Mouse (Mus musculus) MEL (cell line): ENCODE data around the gene Kctd2. TPM values are rescaled to one million over a fixed set of nuclear protein-coding genes. Genes with fewer than 3 reads are reported as not detected.

Source experiments
- DNase-seq: peaks from one replicate; pipeline ENCODE4 v3.0.0; 2011; ENCODE audit warnings: low read depth, low spot score
- H3K27ac ChIP-seq: 2 replicates; pipeline ENCODE4 v1.5.1; 2012; ENCODE audit warnings: low read depth, mild to moderate bottlenecking, control low read depth, low read length, moderate library complexity; ENCODE audit not compliant: control insufficient read depth
- H3K27me3 ChIP-seq, 2 experiments: fragments of 150-350 bp in 1 of 2; sonication (generic) in 1 of 2; 2 replicates each; pipeline ENCODE4 v1.6.1; 2012; ENCODE audit warnings: low read length in 2 of 2, mild to moderate bottlenecking in 2 of 2, improper control_type of control experiment in 1 of 2, moderate library complexity in 1 of 2; ENCODE audit not compliant: insufficient read depth in 2 of 2, control insufficient read depth in 1 of 2
- H3K36me3 ChIP-seq, 2 experiments: 2 replicates each; pipeline ENCODE4 v1.6.1; 2012 to 2014; ENCODE audit warnings: low read length in 2 of 2, improper control_type of control experiment in 1 of 2, inconsistent platforms in 1 of 2, mild to moderate bottlenecking in 1 of 2; ENCODE audit not compliant: insufficient read depth in 2 of 2, control insufficient read depth in 1 of 2
- H3K4me1 ChIP-seq, 2 experiments: fragments of 150-350 bp in 1 of 2; sonication (generic) in 1 of 2; 2 replicates each; pipeline ENCODE4 v1.6.1; 2012; ENCODE audit warnings: low read length in 2 of 2, improper control_type of control experiment in 1 of 2, mild to moderate bottlenecking in 1 of 2; ENCODE audit not compliant: insufficient read depth in 2 of 2, control insufficient read depth in 1 of 2
- H3K4me3 ChIP-seq, 2 experiments: fragments of 150-350 bp in 1 of 2; sonication (generic) in 1 of 2; 2 replicates each; pipeline ENCODE4 v1.5.1; 2012; ENCODE audit warnings: low read depth in 2 of 2, low read length in 2 of 2, mild to moderate bottlenecking in 2 of 2, moderate library complexity in 2 of 2, control low read depth in 1 of 2, improper control_type of control experiment in 1 of 2; ENCODE audit not compliant: control insufficient read depth in 1 of 2, insufficient read depth in 1 of 2
- H3K79me2 ChIP-seq: 2 replicates; pipeline ENCODE4 v1.6.1; 2012; ENCODE audit warnings: mild to moderate bottlenecking, low read length, moderate library complexity; ENCODE audit not compliant: control insufficient read depth, poor library complexity, insufficient read depth
- H3K9ac ChIP-seq: 2 replicates; pipeline ENCODE4 v1.6.1; 2012; ENCODE audit warnings: low read depth, mild to moderate bottlenecking, control low read depth, low read length, moderate library complexity; ENCODE audit not compliant: control insufficient read depth, poor library complexity, severe bottlenecking
- H3K9me3 ChIP-seq: fragments of 150-350 bp; sonication (generic); replicated peaks from 2 replicates; pipeline ENCODE4 v1.6.1; 2012; ENCODE audit warnings: mild to moderate bottlenecking, low read length, improper control_type of control experiment, moderate library complexity; ENCODE audit not compliant: insufficient read depth
- BHLHE40 ChIP-seq: IDR thresholded peaks from 2 replicates; pipeline ENCODE4 v1.6.1; 2012; ENCODE audit warnings: low read depth, mild to moderate bottlenecking, inconsistent platforms, low read length, improper control_type of control experiment, borderline replicate concordance
- CTCF ChIP-seq, 3 experiments: IDR thresholded peaks in 2 of 3; conservative IDR thresholded peaks in 1 of 3; 2 replicates each; pipeline ENCODE4 v1.5.1; 2011 to 2012; ENCODE audit warnings: low read length in 3 of 3, low read depth in 2 of 3, mild to moderate bottlenecking in 2 of 3, improper control_type of control experiment in 1 of 3, inconsistent platforms in 1 of 3, mixed read lengths in 1 of 3, moderate library complexity in 1 of 3; ENCODE audit not compliant: control insufficient read depth in 1 of 3, insufficient read depth in 1 of 3, poor library complexity in 1 of 3, severe bottlenecking in 1 of 3
- E2F4 ChIP-seq: IDR thresholded peaks from 2 replicates; pipeline ENCODE4 v1.6.1; 2011; ENCODE audit warnings: low read depth, low read length, improper control_type of control experiment, borderline replicate concordance
- ETS1 ChIP-seq: IDR thresholded peaks from 2 replicates; pipeline ENCODE4 v1.6.1; 2012; ENCODE audit warnings: low read depth, mild to moderate bottlenecking, inconsistent platforms, low read length, improper control_type of control experiment, moderate library complexity
- GABPA ChIP-seq: IDR thresholded peaks from 2 replicates; pipeline ENCODE4 v1.6.1; 2012; ENCODE audit warnings: low read depth, mild to moderate bottlenecking, inconsistent platforms, low read length, improper control_type of control experiment, moderate library complexity
- HCFC1 ChIP-seq: IDR thresholded peaks from 2 replicates; pipeline ENCODE4 v1.6.1; 2012; ENCODE audit warnings: low read depth, mild to moderate bottlenecking, inconsistent platforms, low read length, improper control_type of control experiment, moderate library complexity
- JUND ChIP-seq: IDR thresholded peaks from 2 replicates; pipeline ENCODE4 v1.6.1; 2011; ENCODE audit warnings: low read depth, mild to moderate bottlenecking, improper control_type of control experiment, low read length
- MAZ ChIP-seq: IDR thresholded peaks from 2 replicates; pipeline ENCODE4 v1.6.1; 2012; ENCODE audit warnings: low read depth, mild to moderate bottlenecking, inconsistent platforms, low read length, improper control_type of control experiment
- MEF2A ChIP-seq: IDR thresholded peaks from 2 replicates; pipeline ENCODE4 v1.6.1; 2014; ENCODE audit warnings: low read depth, mild to moderate bottlenecking, inconsistent platforms, low read length, improper control_type of control experiment; ENCODE audit not compliant: poor library complexity, insufficient replicate concordance, severe bottlenecking; ENCODE audit errors: extremely low read depth
- MXI1 ChIP-seq: IDR thresholded peaks from 2 replicates; pipeline ENCODE4 v1.6.1; 2011; ENCODE audit warnings: mild to moderate bottlenecking, low read depth, low read length, improper control_type of control experiment
- MYB ChIP-seq: IDR thresholded peaks from 2 replicates; pipeline ENCODE4 v1.6.1; 2011; ENCODE audit warnings: mild to moderate bottlenecking, low read depth, low read length, improper control_type of control experiment
- MYC ChIP-seq: IDR thresholded peaks from 2 replicates; pipeline ENCODE4 v1.6.1; 2011; ENCODE audit warnings: low read depth, mild to moderate bottlenecking, low read length, improper control_type of control experiment, moderate library complexity
- NRF1 ChIP-seq: IDR thresholded peaks from 2 replicates; pipeline ENCODE4 v1.6.1; 2014; ENCODE audit warnings: low read depth, mild to moderate bottlenecking, inconsistent platforms, low read length, improper control_type of control experiment, moderate library complexity; ENCODE audit not compliant: poor library complexity, insufficient read depth, severe bottlenecking
- POLR2AphosphoS5 ChIP-seq: IDR thresholded peaks from 2 replicates; pipeline ENCODE4 v1.6.1; 2012; ENCODE audit warnings: low read depth, borderline replicate concordance, mild to moderate bottlenecking, inconsistent platforms, low read length, moderate library complexity, mixed read lengths
- SMC3 ChIP-seq: IDR thresholded peaks from 2 replicates; pipeline ENCODE4 v1.6.1; 2011; ENCODE audit warnings: low read depth, low read length, improper control_type of control experiment
- USF2 ChIP-seq, 2 experiments: IDR thresholded peaks; 2 replicates each; pipeline ENCODE4 v1.6.1; 2011 to 2012; ENCODE audit warnings: improper control_type of control experiment in 2 of 2, low read length in 2 of 2, borderline replicate concordance in 1 of 2, inconsistent platforms in 1 of 2, low read depth in 1 of 2, mild to moderate bottlenecking in 1 of 2; ENCODE audit not compliant: insufficient read depth in 1 of 2
- ZC3H11A ChIP-seq: IDR thresholded peaks from 2 replicates; pipeline ENCODE4 v1.6.1; 2012; ENCODE audit warnings: low read depth, mild to moderate bottlenecking, inconsistent platforms, low read length, improper control_type of control experiment
- ZNF384 ChIP-seq: IDR thresholded peaks from 2 replicates; pipeline ENCODE4 v1.6.1; 2012; ENCODE audit warnings: low read depth, mild to moderate bottlenecking, inconsistent platforms, low read length, improper control_type of control experiment
- polyA plus RNA-seq, 2 experiments: library from polyadenylated mRNA; stranded (reverse) in 1 of 2; unstranded in 1 of 2; fragments of >175 nt in 1 of 2; fragments of >200 nt in 1 of 2; gene quantifications; 2 replicates each; pipeline versions ENCODE4 v1.2.1 to v1.2.4; 2012; ENCODE audit warnings: low replicate concordance in 2 of 2, low read depth in 1 of 2; ENCODE audit not compliant: insufficient read length in 2 of 2, insufficient read depth in 1 of 2, missing spikeins in 1 of 2
- total RNA-seq: library from RNA; depleted of rRNA; stranded (reverse); fragments of 300-350 nt; gene quantifications from 2 replicates; pipeline ENCODE4 v1.2.3, GENCODE M21; 2012

Gene Kctd2
- total and polyA plus RNA-seq, 3 experiments: 13.2 to 20.6 TPM; not detected in 1

- peaks cover 2 to 21% of the 10 kb centered on the region in 2 experiments; a peak in 2 of 4 replicates for H3K4me1 ChIP-seq
- H3K9me3 ChIP-seq: no peaks in the 10 kb centered on the region
- H3K9ac ChIP-seq: no peak overlapping the region
- peaks cover 9% of the 10 kb centered on the region for H3K79me2 ChIP-seq
- no peak for TF ChIP-seq ETS1
- TF ChIP-seq SMC3: no peak
- TF ChIP-seq JUND: no peak
- no peak for TF ChIP-seq BHLHE40
- no peak for TF ChIP-seq GABPA
- no peak for TF ChIP-seq MEF2A
- TF ChIP-seq HCFC1: no peak
- TF ChIP-seq ZC3H11A: no peak
- TF ChIP-seq USF2 (IDR thresholded peaks at IDR 0.05; ENCODE audit: borderline replicate concordance in 1 of 2, insufficient read depth in 1 of 2, low read depth in 1 of 2, low read length in 2 of 2): no peak
- no peak for TF ChIP-seq MAZ
- TF ChIP-seq ZNF384: no peak
- no peak for TF ChIP-seq POLR2AphosphoS5
- TF ChIP-seq NRF1: no peak
- TF ChIP-seq E2F4: no peak
- no peak for TF ChIP-seq MYC
- no peak for TF ChIP-seq MXI1
- TF ChIP-seq CTCF (IDR thresholded peaks at IDR 0.05 in 2 of 3, conservative IDR thresholded peaks at IDR 0.05 in 1 of 3; ENCODE audit: control insufficient read depth in 1 of 3, insufficient read depth in 1 of 3, low read depth in 2 of 3, low read length in 3 of 3, poor library complexity in 1 of 3, severe bottlenecking in 1 of 3): no peak
- no peak overlapping the region for H3K4me3 ChIP-seq
- peaks cover 0 to 14% of the 10 kb centered on the region in 2 experiments; a peak in 2 of 4 replicates for H3K36me3 ChIP-seq
- no peak overlapping the region for H3K27ac ChIP-seq
- no peaks in the 10 kb centered on the region for H3K27me3 ChIP-seq
- no peak for DNase-seq
Measured at GRCm38 (mm10) chr11:115400126-115400525, 19.8 kb upstream of the Kctd2 start.

DNA sequence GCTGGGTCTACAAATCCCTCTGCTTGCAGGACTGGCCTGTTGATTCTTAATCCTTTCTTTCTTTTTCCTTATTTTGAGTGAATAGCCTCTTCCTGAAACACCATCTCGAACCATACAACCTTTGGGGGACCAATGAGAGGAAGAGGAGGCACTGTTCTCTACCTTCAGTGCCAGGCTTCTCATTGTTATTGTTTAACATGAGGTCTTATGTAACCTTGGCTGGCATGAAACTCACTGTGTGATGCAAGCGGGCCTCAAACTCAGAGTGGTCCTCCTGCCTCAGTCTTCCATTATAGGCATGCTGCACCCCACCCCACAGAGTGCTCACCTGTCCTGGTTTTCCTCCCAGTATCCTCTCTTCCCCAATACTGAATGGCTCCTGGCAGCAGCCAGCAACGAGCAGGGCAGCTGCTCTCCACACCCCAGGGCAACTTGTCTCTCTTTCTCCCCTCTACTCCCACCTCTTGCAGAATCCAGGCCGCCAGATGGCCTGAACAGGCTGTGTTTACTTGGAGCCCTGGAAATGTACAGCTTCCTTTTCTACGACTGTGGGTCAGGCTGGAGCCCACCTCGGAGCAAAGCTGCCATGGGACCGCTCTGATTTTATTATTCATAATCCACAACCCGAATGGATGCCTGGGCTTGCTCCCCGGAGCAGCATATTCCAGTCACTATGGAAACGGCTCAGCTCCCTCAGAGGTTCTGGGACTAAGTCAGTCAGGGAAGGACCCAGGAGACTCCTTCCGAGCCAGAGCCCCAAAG, 19.1 kb upstream of the Kctd2 start:
- peaks cover 10% of the 10 kb centered on the region for H3K79me2 ChIP-seq
- H3K4me1 ChIP-seq: peaks cover 2 to 21% of the 10 kb centered on the region in 2 experiments; a peak in 2 of 4 replicates
- H3K9ac ChIP-seq: no peak overlapping the region
- DNase-seq: no peak
- H3K27ac ChIP-seq: no peak overlapping the region
- no peak for TF ChIP-seq MYB
- TF ChIP-seq ETS1: no peak
- TF ChIP-seq POLR2AphosphoS5: no peak
- TF ChIP-seq SMC3: no peak
- no peak for TF ChIP-seq USF2 (IDR thresholded peaks at IDR 0.05; ENCODE audit: borderline replicate concordance in 1 of 2, insufficient read depth in 1 of 2, low read depth in 1 of 2, low read length in 2 of 2)
- TF ChIP-seq MAZ: no peak
- TF ChIP-seq, all 39 proteins: peak for 0
- H3K9me3 ChIP-seq: no peaks in the 10 kb centered on the region
- peaks cover 0 to 14% of the 10 kb centered on the region in 2 experiments; a peak in 2 of 4 replicates for H3K36me3 ChIP-seq
- H3K27me3 ChIP-seq: no peaks in the 10 kb centered on the region
- H3K4me3 ChIP-seq: no peak overlapping the region
